Mouse (Mus musculus): ENCODE measurements at regions not wholly inside any gene's neighbourhood (a gene's known extent, or its start where the extent isn't known, plus 50 kb on each side); places are given as distances from the start of the nearest gene placed in this dataset.

DNA sequence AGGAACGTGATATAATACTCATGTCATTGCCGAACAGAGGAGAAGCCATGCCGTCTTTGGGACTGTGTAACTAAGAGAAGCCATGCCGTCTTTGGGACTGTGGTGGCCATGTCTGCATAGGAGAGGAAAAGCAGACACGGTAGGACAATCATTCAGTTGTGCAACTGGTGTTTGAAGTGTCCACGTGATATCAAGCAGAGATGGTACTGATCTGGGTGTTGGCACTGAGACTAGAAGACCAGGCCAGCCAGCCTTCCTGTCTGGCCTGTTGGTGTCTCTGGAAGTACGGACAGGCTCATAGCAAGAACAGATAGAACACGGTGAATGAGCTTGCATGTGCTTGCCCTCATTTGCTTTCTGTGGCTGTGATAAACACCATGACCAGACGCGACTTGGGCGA, 175.7 kb downstream of the Slc38a4 start:
- DNase-seq (ENCODE audit: low spot score in 2 of 2), result no peak

- no peak for DNase-seq (ENCODE audit: low spot score in 2 of 2)
Measured at GRCm38 (mm10) chr15:96878796-96879195, 177.0 kb downstream of the Slc38a4 start.

DNA sequence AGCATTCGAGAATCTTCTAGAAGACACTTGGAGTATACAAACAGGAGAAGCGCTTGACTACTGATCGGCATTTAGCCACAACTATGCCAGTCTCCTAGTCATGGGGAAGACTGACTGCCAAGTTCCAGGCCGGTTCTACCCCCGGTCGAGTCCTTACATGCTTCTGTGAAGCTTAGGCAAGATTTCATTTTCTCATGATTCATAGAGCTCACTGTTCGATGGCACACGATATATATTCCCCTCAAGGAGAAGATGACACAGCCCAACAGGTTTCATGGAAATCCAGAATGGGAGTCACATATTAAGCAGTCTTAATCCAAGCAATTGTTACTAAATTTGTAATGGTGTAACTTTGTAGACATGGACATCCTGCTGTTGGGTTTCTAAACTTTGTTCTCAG, 177.8 kb downstream of the Slc38a4 start:
- no peak for DNase-seq (ENCODE audit: low spot score in 2 of 2)

GRCm38 (mm10) chr15:96877271-96877670, 177.7 kb upstream of the Slc38a2 start:
- DNase-seq (ENCODE audit: low spot score in 2 of 2), result no peak

DNA sequence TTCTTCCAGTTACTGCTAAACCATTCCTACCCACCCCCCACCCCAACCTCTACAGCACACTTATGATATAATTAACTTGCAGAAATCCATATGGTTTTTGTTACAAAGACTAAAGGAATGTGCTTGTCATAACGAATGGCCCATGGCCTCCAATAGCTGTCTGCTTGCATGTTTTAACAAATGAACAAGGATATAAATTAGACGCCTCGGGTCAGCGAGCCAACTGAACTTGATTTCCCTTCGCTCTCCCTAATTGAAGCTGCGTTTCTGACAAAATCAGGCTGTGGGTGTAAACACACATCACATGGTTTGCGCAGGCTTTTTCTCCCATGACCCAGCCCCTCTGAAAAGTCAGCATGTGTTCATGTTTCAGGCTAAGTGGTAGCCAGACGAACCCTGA, 174.6 kb upstream of the Slc38a2 start:
- DNase-seq (ENCODE audit: low spot score in 2 of 2), result no peak

DNA sequence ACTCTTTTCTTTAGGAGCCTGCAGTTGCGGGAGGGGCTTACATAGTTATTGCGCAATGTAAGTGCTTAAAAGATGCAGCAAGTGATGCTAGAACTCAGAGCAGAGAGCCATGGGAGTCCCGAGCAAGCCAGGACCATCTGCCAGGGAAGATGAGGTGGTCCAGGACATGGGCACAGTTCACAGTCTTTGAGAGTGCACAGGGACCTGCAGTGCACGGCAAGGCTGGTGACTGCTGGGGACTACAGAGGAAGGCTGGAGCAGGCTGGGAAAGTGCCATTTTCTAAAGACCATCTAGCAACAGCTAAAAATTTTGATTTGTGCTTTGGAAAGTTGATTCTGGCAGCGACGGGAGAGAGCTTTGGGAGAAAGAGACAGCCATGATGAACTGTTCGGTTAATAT, 174.0 kb upstream of the Slc38a2 start:
- DNase-seq (ENCODE audit: low spot score in 2 of 2), result no peak

DNA sequence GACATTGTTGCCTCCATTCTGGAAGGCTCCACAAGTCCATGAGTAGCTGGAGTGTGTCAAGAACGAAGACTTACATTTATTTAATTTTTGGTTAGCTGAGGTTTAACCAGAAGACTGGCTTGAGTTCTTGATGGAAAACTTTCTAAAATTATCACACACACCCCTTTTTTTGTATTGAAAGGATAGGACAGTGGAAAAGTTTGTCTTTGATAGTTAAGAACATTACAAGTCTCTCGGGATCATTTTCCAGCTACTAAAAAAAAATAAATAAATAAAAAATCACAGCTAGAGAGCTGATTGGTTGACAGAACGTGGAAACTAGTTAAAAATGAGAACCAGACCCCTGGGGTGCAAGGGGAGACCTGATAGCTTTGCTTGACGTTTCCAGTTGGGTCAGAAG, 173.6 kb upstream of the Slc38a2 start:
- no peak for DNase-seq (ENCODE audit: low spot score in 2 of 2)

GRCm38 (mm10) chr15:96867701-96868100, 168.2 kb upstream of the Slc38a2 start:
- DNase-seq (ENCODE audit: low spot score in 2 of 2), result no peak

DNA sequence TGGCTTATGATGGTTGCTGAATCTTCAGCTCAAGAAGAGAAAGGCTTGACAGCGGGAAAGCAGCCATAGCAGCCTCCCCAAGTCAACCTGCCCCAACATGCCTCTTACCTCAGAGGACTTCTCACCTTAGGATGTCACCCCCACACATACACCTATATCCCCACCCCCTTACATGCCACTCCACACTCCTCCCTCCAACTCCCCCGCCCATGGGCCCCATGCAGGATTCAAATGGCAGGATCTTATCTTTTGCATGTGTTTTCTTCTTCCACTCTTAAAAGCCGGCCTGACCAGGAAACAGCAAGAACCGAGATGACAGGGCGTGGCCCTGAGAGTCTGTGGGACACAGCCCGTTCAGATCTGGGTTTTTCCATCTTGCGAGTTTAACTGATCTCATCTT, 166.4 kb upstream of the Slc38a2 start:
- DNase-seq (ENCODE audit: low spot score in 2 of 2), result no peak

- DNase-seq (ENCODE audit: low spot score in 2 of 2), result no peak
Measured at GRCm38 (mm10) chr15:96857709-96858108, 158.2 kb upstream of the Slc38a2 start.

DNA sequence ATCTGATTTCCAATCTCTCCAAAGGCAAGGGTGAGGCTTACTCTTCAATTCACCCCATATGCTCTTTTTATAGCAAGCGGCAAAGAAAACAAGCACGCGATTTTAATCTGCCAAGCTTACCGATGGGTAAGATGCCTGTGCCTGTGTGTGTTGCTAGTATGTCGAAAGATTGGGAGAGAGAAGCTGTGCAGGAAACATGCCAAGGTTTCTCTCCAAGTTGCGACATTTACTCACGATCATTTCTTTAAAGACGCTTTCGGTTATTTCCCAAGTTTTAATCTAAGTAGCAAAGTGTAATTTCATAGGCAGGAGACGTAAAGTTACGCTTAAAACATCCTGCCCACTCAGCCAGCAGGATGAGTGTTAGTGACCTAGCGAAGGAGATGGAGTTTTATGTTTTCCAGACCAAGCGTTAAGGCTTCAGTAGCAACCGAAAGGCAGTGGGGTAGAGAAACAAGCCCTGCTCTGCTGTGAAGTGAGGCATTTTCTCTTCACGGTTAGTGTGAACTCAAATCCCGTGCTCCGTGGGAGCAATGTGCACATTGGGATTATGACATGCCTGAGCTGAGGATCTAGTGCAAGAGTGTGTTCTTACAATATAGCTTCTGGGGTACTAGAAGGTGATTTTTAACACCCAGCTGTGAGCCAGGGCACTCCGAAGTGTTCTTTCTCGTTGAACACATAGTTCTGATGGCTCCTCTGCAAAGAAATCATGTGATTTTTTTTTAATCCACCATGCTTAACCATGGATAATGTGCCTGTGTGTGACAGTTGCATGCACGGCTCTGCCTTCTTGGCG, 152.6 kb upstream of the Slc38a2 start:
- no peak for DNase-seq (ENCODE audit: low spot score in 2 of 2)

- peak in 1 of 2 experiments; percentile 14 for DNase-seq (ENCODE audit: low spot score in 2 of 2)
Measured at GRCm38 (mm10) chr15:96848150-96848549, 148.6 kb upstream of the Slc38a2 start.

DNA sequence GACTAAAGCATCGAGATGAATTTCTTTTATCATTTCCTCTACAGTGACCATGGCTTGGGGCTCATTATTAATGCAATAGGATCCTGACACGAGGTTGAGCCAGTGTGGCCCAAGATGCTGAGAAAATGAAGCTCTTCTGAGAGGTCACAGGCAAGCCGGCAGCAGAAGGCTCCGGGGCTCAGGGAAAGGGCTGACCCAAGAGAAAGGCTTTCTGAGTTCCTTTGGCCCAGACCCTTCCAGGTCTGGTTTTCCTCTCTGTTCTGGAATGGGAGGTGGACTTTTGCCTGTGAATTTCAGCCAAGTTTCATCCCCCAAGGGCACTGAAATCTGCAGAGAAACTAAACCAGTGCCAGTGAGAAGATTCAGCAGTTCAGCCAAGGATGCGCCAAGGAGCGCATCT, 145.7 kb upstream of the Slc38a2 start:
- DNase-seq (ENCODE audit: low spot score in 2 of 2), result no peak

DNA sequence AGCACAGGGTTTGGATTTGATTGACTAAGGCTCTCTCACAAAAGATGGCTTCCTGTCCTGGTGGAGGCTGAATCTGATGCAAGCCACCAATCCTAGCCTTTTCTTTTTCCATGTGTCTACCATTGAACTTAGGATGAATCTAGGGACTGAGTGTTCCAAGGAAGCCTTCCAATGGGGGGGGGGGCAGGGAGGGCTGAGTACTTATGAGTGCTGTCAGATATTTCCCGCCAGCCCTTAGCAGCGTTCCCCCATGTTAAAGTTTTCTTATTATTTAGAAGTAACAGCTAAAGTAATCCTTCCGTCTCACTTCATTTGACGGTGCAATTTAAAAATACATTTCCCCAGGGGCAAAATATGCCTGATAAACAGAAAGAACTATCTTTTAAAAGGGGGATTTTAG, 144.8 kb upstream of the Slc38a2 start:
- DNase-seq (ENCODE audit: low spot score in 2 of 2), result no peak

GRCm38 (mm10) chr15:96843589-96843988, 144.1 kb upstream of the Slc38a2 start:
- no peak for DNase-seq (ENCODE audit: low spot score in 2 of 2)

DNA sequence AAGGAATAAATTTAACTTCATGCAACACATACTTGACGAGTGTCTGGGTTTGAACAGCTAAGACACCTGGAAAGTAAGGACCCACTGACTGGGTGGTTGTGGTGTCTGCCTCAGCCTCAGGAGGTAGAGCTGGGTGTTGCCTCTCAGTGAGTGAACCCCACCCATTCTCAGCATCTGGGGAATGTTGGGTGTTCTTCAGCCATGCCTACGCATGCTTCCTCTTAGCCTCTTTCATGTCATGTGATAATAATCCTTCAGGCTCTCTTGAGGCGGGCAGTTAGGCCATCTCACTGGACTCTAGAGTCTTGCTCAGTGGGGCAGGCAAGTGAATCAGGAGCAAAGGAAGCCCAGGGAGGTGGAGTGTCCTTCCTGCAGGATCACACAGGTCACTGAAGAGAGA, 143.4 kb upstream of the Slc38a2 start:
- DNase-seq (ENCODE audit: low spot score in 2 of 2), result no peak

GRCm38 (mm10) chr15:96836670-96837069, 137.1 kb upstream of the Slc38a2 start:
- no peak for DNase-seq (ENCODE audit: low spot score in 2 of 2)

DNA sequence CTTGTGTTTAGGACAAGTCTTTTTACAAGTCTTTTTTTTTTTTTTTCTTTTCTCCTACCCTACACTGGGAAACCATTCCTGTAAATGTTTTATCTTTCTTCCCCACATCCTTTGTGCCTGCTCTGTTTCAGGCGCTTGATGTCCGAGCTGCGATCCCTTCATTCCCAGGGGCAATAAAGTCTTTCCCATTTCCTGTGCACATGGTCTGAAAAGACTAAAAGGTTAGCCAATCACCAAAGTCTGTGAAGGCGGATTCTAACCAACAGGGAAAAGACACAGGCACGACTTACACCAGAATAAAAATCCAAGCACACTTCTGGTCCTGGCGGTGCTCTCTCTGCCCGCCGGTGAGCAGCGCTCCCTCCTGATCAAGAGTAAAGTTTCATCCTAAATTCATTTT, 135.3 kb upstream of the Slc38a2 start:
- DNase-seq (ENCODE audit: low spot score in 2 of 2), result no peak

DNA sequence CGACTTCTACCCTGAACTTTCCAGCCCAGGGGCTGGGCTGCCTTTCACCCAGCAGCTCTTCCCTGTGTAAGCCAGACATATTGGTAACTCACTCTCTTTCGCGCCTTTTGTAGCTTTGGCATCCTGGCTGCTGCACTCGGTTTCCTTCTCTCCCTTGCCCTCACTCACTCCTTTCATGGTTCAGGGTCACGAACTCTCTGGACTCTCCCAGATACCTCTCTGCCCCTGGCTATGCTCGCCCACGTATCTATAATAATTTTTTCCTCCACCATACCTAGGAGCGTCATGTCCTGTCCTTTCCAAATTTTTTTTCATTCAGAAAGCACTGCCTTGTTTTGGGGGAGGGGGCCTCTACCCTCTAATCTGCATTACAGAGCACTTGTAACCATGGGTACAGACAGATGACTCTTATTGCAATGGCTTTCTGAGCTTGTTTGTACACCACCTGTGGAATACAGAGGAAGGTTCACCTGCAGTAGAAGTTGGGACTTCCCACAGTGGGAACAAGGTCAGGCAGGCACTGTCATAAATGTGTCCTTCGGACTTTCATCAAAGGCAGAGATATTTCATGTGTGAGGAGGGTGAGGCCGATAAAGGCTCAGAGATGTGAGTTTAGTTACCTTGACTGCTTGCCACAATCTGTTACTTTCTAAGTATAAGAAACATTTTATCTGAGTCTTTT, 134.8 kb upstream of the Slc38a2 start:
- no peak for DNase-seq (ENCODE audit: low spot score in 2 of 2)

- no peak for DNase-seq (ENCODE audit: low spot score in 2 of 2)
Measured at GRCm38 (mm10) chr15:96832389-96832788, 132.9 kb upstream of the Slc38a2 start.

DNA sequence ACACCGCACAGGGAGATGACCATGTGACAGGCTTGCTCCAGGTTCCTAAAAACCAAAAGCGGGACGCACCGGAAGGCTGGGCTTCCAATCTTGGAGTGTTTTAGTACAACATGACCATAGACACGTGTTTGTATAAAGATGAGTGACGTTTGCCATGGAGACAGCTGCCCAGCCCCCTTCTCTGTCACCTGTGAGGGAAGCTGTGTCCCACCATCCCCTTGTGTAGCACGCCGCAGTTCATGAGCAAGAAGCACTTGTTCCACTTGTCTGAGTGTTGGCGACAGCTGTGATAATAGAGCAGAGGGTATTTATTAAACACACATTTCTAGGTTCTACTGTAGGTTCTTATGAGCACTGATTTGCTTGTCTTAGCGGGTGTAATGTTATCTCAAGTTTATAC, 131.7 kb upstream of the Slc38a2 start:
- no peak for DNase-seq (ENCODE audit: low spot score in 2 of 2)

DNA sequence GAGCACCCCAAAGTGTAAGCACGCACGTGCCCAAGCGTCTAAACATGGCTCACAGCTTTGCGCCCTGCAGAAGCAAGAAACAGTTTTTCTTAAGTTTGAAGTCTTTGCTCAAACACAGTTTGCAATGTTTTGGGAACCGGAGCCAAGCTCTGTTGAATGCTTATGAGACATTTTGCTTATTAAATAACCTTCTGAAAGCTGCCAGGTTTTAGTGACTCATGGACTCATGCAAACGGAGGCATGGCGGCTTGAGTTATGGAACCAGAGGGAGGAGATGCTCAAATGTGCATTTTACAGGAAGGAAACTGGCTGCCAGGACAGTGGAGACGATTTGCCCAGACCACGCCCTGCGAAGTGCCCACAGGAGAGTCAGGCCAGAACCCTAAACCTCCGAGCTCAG, 131.0 kb upstream of the Slc38a2 start:
- DNase-seq (ENCODE audit: low spot score in 2 of 2), result no peak

DNA sequence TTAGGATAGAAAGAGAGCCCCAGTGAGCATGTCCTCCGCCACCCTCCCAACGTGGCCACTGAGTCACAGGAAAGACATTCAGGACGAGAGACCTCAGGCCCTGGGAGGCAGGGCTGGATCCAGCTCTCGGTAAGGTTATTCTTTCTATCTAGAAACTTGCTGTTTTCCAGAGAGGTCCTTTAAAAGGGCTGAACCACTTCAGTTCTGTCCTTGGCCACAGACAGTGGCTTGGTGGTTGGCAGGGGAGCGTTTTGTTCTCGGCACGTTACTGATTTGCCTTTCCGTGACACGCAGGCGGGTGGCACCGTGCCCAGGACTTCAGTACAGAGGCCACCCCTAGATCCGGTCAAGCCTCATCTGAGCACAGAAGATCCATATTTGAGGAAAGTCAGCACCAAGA, 130.4 kb upstream of the Slc38a2 start:
- DNase-seq (ENCODE audit: low spot score in 2 of 2), result peak in 1 of 2 experiments; percentile 9

Measured in spleen, postnatal 36 days (tissue).